Comparison of ENCODE assay signal across 8 mouse cellular contexts in the genomic region with DNA sequence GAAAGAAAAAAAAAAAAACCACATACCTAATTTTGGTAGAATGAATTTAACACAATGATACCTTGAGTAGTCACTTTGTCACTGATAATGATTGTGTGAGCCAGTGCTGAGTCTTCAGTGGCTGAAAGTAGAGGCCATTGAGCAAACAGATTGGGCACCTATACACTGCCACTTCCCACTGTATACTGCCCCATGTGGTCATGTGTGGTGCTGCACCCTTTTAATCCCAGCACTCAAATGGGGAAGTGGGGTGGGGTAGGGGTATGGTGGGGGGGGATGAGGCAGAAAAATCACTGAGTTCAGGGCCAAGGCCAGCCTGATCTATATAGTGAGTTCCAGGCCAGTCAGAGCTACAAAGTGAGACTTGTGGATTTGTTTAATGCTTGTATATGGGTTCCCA. TPM values are rescaled to one million over a fixed set of nuclear protein-coding genes. Genes with fewer than 3 reads are reported as not detected.
DNase-seq lines count a peak whose midpoint lies in the region; ATAC-seq and TF ChIP-seq lines count a peak whose summit lies in the region.

No protein-coding gene starts in this region.

- H3K4me2 ChIP-seq in heart, embryonic 12.5 days, result no peak overlapping the region

- no peak for DNase-seq in heart, adult 11 months
- peak; percentile 35 for DNase-seq in 3T3-L1 (ENCODE audit: low read depth, low spot score)
- DNase-seq in MEL (ENCODE audit: low read depth, low spot score), result peak; percentile 74
- DNase-seq in mesoderm, embryonic 11.5 days (ENCODE audit: low read depth, low spot score), result peak; percentile 38
- DNase-seq in Muller cell, postnatal 12 days (ENCODE audit: inconsistent ontology term), result no peak
- DNase-seq in left cerebral cortex, postnatal 14 days (ENCODE audit: low spot score in 2 of 2), result no peak

- no peak overlapping the region for H3K4me3 ChIP-seq in heart, embryonic 12.5 days
- H3K4me3 ChIP-seq in MEL (ENCODE audit: control insufficient read depth in 1 of 2, insufficient read depth in 1 of 2, low read depth in 2 of 2, low read length in 2 of 2), result no peak overlapping the region

- TF ChIP-seq POLR2A in MEL (IDR thresholded peaks at IDR 0.05; ENCODE audit: control insufficient read depth in 1 of 2, insufficient read depth in 1 of 2, low read depth in 1 of 2, low read length in 2 of 2, poor library complexity in 1 of 2), result no peak

- TF ChIP-seq CTCF in MEL (IDR thresholded peaks at IDR 0.05 in 2 of 3, conservative IDR thresholded peaks at IDR 0.05 in 1 of 3; ENCODE audit: control insufficient read depth in 1 of 3, insufficient read depth in 1 of 3, low read depth in 2 of 3, low read length in 3 of 3, poor library complexity in 1 of 3, severe bottlenecking in 1 of 3), result peak; percentile 73 to 85 (median 77)

- no peak overlapping the region for H3K9ac ChIP-seq in heart, embryonic 12.5 days
- no peak overlapping the region for H3K9ac ChIP-seq in MEL (ENCODE audit: control insufficient read depth, low read depth, low read length, poor library complexity, severe bottlenecking)

- TF ChIP-seq EP300 in MEL (IDR thresholded peaks at IDR 0.05; ENCODE audit: low read depth in 1 of 2, low read length in 2 of 2), result no peak

- H3K36me3 ChIP-seq in heart, embryonic 12.5 days, result no peaks in the 10 kb centered on the region
- no peaks in the 10 kb centered on the region for H3K36me3 ChIP-seq in MEL (ENCODE audit: control insufficient read depth in 1 of 2, insufficient read depth in 2 of 2, low read length in 2 of 2)

- intact Hi-C loops in left cerebral cortex, postnatal 14 days (cut with DNase I), result no loop called here

- peak; percentile 15; the same call in 1 of the 2 replicates for ATAC-seq in heart, embryonic 12.5 days (ENCODE audit: insufficient number of reproducible peaks, low FRiP score)
- ATAC-seq in hematopoietic stem cell, adult 5-6 weeks (replicated peaks in 1 of 2; ENCODE audit: insufficient read depth in 1 of 2, low FRiP score in 2 of 2, low TSS enrichment in 1 of 2, low read depth in 1 of 2, poor library complexity in 2 of 2, severe bottlenecking in 2 of 2), result peak; percentile 81 to 94

- H3K79me2 ChIP-seq in MEL (ENCODE audit: control insufficient read depth, insufficient read depth, low read length, poor library complexity), result no peaks in the 10 kb centered on the region

- no peaks in the 10 kb centered on the region for H3K4me1 ChIP-seq in heart, embryonic 12.5 days (replicated peaks)
- no peaks in the 10 kb centered on the region for H3K4me1 ChIP-seq in MEL (ENCODE audit: control insufficient read depth in 1 of 2, insufficient read depth in 2 of 2, low read length in 2 of 2)

- peak; percentile 37 for TF ChIP-seq RAD21 in MEL (IDR thresholded peaks at IDR 0.05; ENCODE audit: low read depth, low read length)

- H3K27me3 ChIP-seq in heart, embryonic 12.5 days (replicated peaks), result no peaks in the 10 kb centered on the region
- H3K27me3 ChIP-seq in MEL (ENCODE audit: control insufficient read depth in 1 of 2, insufficient read depth in 2 of 2, low read length in 2 of 2), result no peaks in the 10 kb centered on the region

- 0 out of 2 replicates have a peak, but pooled peaks cover 2% of the 10 kb centered on the region for H3K9me3 ChIP-seq in heart, embryonic 12.5 days (replicated peaks)
- H3K9me3 ChIP-seq in MEL (replicated peaks; ENCODE audit: insufficient read depth, low read length), result no peaks in the 10 kb centered on the region

- no peak overlapping the region for H3K27ac ChIP-seq in heart, embryonic 12.5 days (ENCODE audit: poor library complexity, severe bottlenecking)
- no peak overlapping the region for H3K27ac ChIP-seq in MEL (ENCODE audit: control insufficient read depth, low read depth, low read length)

TF ChIP-seq in MEL, 35 proteins besides CTCF, POLR2A, EP300 and RAD21:
- TF ChIP-seq ZC3H11A (IDR thresholded peaks at IDR 0.05; ENCODE audit: low read depth, low read length) (no peak), SMC3 (IDR thresholded peaks at IDR 0.05; ENCODE audit: low read depth, low read length) (peak; percentile 24; the same call in 1 of the 2 replicates)
TF ChIP-seq in MEL: peak in this region for 1.

RNA-seq across cellular contexts. Expression of a gene that starts 8.2 kb away (rescaled TPM):
- 0.60 and 0.93 TPM in 2 replicates for polyA plus RNA-seq in heart, embryonic 12.5 days (2016; fragmentation: Nextera tagmentation; extraction: Ambion mirVana)
- total RNA-seq in MEL (2012; rRNA removed), result 0.35 and 0.39 TPM in 2 replicates
- under 1 TPM in 1 of 2 experiments, not detected in 1; 0.60 TPM for polyA plus RNA-seq in MEL (2012; ENCODE audit: insufficient read depth in 1 of 2, insufficient read length in 2 of 2, low read depth in 1 of 2, low replicate concordance in 2 of 2, missing spikeins in 1 of 2)
- 0.44 and 1.7 TPM in 2 replicates for total RNA-seq in hematopoietic stem cell, adult 5-6 weeks (2017)
- 10 to 100 TPM in 1 of 2 experiments, 1 to 10 TPM in 1; 7.0 to 12.4 TPM for total RNA-seq in left cerebral cortex, postnatal 14 days (2021)

RNA-seq across cellular contexts. Expression of a gene that starts 8.4 kb away (rescaled TPM):
- polyA plus RNA-seq in heart, embryonic 12.5 days (2016; fragmentation: Nextera tagmentation; extraction: Ambion mirVana), result 40.9 and 42.0 TPM in 2 replicates
- 29.6 and 34.3 TPM in 2 replicates for total RNA-seq in MEL (2012; rRNA removed)
- polyA plus RNA-seq in MEL (2012; ENCODE audit: insufficient read depth in 1 of 2, insufficient read length in 2 of 2, low read depth in 1 of 2, low replicate concordance in 2 of 2, missing spikeins in 1 of 2), result 10 to 100 TPM in 1 of 2 experiments, not detected in 1; 56.2 TPM
- 33.0 and 75.0 TPM in 2 replicates for total RNA-seq in hematopoietic stem cell, adult 5-6 weeks (2017)
- 10 to 100 TPM; 65.3 to 69.2 TPM for total RNA-seq in left cerebral cortex, postnatal 14 days (2021)

RNA-seq across cellular contexts. Expression of a gene that starts 20.1 kb away (rescaled TPM):
- polyA plus RNA-seq in heart, embryonic 12.5 days (2016; fragmentation: Nextera tagmentation; extraction: Ambion mirVana), result 234 and 237 TPM in 2 replicates
- total RNA-seq in MEL (2012; rRNA removed), result 161 and 174 TPM in 2 replicates
- 100 to 1,000 TPM; 281 to 829 TPM for polyA plus RNA-seq in MEL (2012; ENCODE audit: insufficient read depth in 1 of 2, insufficient read length in 2 of 2, low read depth in 1 of 2, low replicate concordance in 2 of 2, missing spikeins in 1 of 2)
- 52.1 and 75.9 TPM in 2 replicates for total RNA-seq in hematopoietic stem cell, adult 5-6 weeks (2017)
- 10 to 100 TPM; 97.8 to 99.7 TPM for total RNA-seq in left cerebral cortex, postnatal 14 days (2021)

RNA-seq across cellular contexts. Expression of a gene that starts 37.1 kb away (rescaled TPM):
- polyA plus RNA-seq in heart, embryonic 12.5 days (2016; fragmentation: Nextera tagmentation; extraction: Ambion mirVana), result 29.0 and 29.1 TPM in 2 replicates
- total RNA-seq in MEL (2012; rRNA removed), result 37.8 and 47.2 TPM in 2 replicates
- 10 to 100 TPM in 1 of 2 experiments, not detected in 1; 46.5 TPM for polyA plus RNA-seq in MEL (2012; ENCODE audit: insufficient read depth in 1 of 2, insufficient read length in 2 of 2, low read depth in 1 of 2, low replicate concordance in 2 of 2, missing spikeins in 1 of 2)
- total RNA-seq in hematopoietic stem cell, adult 5-6 weeks (2017), result 33.6 and 35.1 TPM in 2 replicates
- total RNA-seq in left cerebral cortex, postnatal 14 days (2021), result 10 to 100 TPM; 56.1 to 66.2 TPM

RNA-seq across cellular contexts. Expression of a gene that starts 40.1 kb away (rescaled TPM):
- polyA plus RNA-seq in heart, embryonic 12.5 days (2016; fragmentation: Nextera tagmentation; extraction: Ambion mirVana), result 32.8 and 33.6 TPM in 2 replicates
- total RNA-seq in MEL (2012; rRNA removed), result 41.9 and 50.3 TPM in 2 replicates
- polyA plus RNA-seq in MEL (2012; ENCODE audit: insufficient read depth in 1 of 2, insufficient read length in 2 of 2, low read depth in 1 of 2, low replicate concordance in 2 of 2, missing spikeins in 1 of 2), result 10 to 100 TPM in 1 of 2 experiments, not detected in 1; 92.2 TPM
- total RNA-seq in hematopoietic stem cell, adult 5-6 weeks (2017), result 56.9 and 71.1 TPM in 2 replicates
- total RNA-seq in left cerebral cortex, postnatal 14 days (2021), result 10 to 100 TPM; 44.1 to 44.7 TPM

Comparison
In these comparisons a context has a peak if more than half of its experiments do, and no peak if none do; other contexts are left out.
1. DNase-seq: peak in 3T3-L1 (single experiment), MEL (single experiment) and mesoderm, embryonic 11.5 days (single experiment); none in heart, adult 11 months (single experiment), Muller cell, postnatal 12 days (single experiment) and left cerebral cortex, postnatal 14 days (0 of 2).